In the genomic region with DNA sequence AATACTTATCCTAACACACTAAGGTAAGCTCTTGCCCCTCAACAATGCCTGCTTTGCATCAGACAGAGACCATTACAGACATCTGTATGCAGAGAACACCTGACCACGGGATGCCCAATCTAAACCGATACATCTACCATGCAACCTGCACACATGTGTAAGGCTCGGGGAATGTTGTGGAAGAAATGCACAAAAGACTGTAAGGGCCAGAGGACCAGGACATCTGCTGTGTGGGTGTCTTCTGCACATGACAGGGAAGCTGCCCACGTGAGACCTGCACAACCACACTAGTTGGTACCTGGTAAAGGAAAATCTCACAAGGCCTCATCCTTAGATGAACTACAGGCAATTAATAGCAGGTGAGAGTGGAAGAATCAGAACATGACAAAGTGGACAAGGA, we compare ENCODE assay signal across 31 mouse cellular contexts. TPM values are rescaled to one million over a fixed set of nuclear protein-coding genes. Genes with fewer than 3 reads are reported as not detected.
"Had no signal": no experiment of that assay in that cellular context is flagged by ENCODE, and none has a peak within 500 bp of the region (broad histone marks: within the 10 kb centered on the region; RNA-seq: fewer than 3 reads in every experiment).

No protein-coding gene starts in this region.

- H3K27me3 ChIP-seq: lung, embryonic 15.5 days had no signal

- H3K9me3 ChIP-seq: lung, embryonic 15.5 days had no signal

- DNase-seq: kidney, adult 2 months; left cerebral cortex, postnatal 4 days; lung, adult 18-20 months; lung, postnatal 10 days; lung, postnatal 4 days; midbrain, embryonic 14.5 days; right cerebral cortex, adult 18-20 months; right cerebral cortex, postnatal 14 days; right cerebral cortex, postnatal 4 days; thymus, adult 2 months; thymus, postnatal 14 days; thymus, postnatal 4 days had no signal

- H3K27ac ChIP-seq: kidney, postnatal 0 days; lung, embryonic 15.5 days; stomach, postnatal 0 days had no signal

- ATAC-seq: intestine, postnatal 0 days had no signal

- H3K36me3 ChIP-seq: lung, embryonic 15.5 days had no signal

- H3K4me3 ChIP-seq: lung, embryonic 15.5 days had no signal

- H3K9ac ChIP-seq: lung, embryonic 15.5 days had no signal

- H3K4me2 ChIP-seq: lung, embryonic 15.5 days; midbrain, embryonic 11.5 days had no signal

RNA-seq across cellular contexts. Expression of a gene that starts 27.7 kb away (rescaled TPM):
- total RNA-seq: layer of hippocampus, adult 8-10 months; layer of hippocampus, postnatal 14 days; left cerebral cortex, adult 8-10 months; left cerebral cortex, postnatal 14 days; left cerebral cortex, postnatal 4 days; megakaryocyte progenitor cell, adult 5-6 weeks; megakaryocyte-erythroid progenitor cell, adult 5-6 weeks; midbrain, postnatal 0 days had no signal
- polyA plus RNA-seq: intestine, embryonic 14.5 days; intestine, postnatal 0 days; kidney, adult 2 months; kidney, embryonic 14.5 days; kidney, postnatal 0 days; large intestine, adult 2 months; limb, embryonic 14.5 days; lung, embryonic 15.5 days; midbrain, embryonic 11.5 days; midbrain, embryonic 14.5 days; midbrain, postnatal 0 days; neural tube, embryonic 11.5 days; neural tube, embryonic 14.5 days; stomach, embryonic 14.5 days; stomach, postnatal 0 days; thymus, adult 2 months had no signal
